Mouse (Mus musculus) embryonic facial prominence, embryonic 15.5 days (tissue): Measurements from ENCODE around the gene Nme9. TPM values are rescaled to one million over a fixed set of nuclear protein-coding genes. Genes with fewer than 3 reads are reported as not detected.

ENCODE experiments used
- ATAC-seq: fragments of 200-750 bp; cut with Nextera tagmentation; 2 replicates; pipeline ENCODE4 v1.8.0; 2017; ENCODE audit warnings: low read depth, moderate TSS enrichment; ENCODE audit not compliant: insufficient number of reproducible peaks, low FRiP score, low TSS enrichment
- H3K27ac ChIP-seq: fragments of 300-500 bp; sonication (generic); replicated peaks from 2 replicates; pipeline ENCODE4 v1.5.1; 2015; ENCODE audit warnings: mild to moderate bottlenecking, inconsistent platforms
- H3K27me3 ChIP-seq: fragments of 300-500 bp; sonication (generic); 2 replicates; pipeline ENCODE4 v1.6.1; 2015; ENCODE audit warnings: inconsistent platforms
- H3K36me3 ChIP-seq: fragments of 300-500 bp; sonication (generic); 2 replicates; pipeline ENCODE4 v1.6.1; 2015; ENCODE audit warnings: mild to moderate bottlenecking, inconsistent platforms
- H3K4me1 ChIP-seq: fragments of 300-500 bp; sonication (generic); 2 replicates; pipeline ENCODE4 v1.6.1; 2015; ENCODE audit warnings: inconsistent platforms
- H3K4me2 ChIP-seq: fragments of 300-500 bp; sonication (generic); replicated peaks from 2 replicates; pipeline ENCODE4 v1.6.1; 2015; ENCODE audit warnings: mild to moderate bottlenecking, inconsistent platforms
- H3K4me3 ChIP-seq: fragments of 300-500 bp; sonication (generic); replicated peaks from 2 replicates; pipeline ENCODE4 v1.5.1; 2015; ENCODE audit warnings: mild to moderate bottlenecking, inconsistent platforms
- H3K9ac ChIP-seq: fragments of 300-500 bp; sonication (generic); 2 replicates; pipeline ENCODE4 v1.6.1; 2015; ENCODE audit warnings: inconsistent platforms
- H3K9me3 ChIP-seq: fragments of 300-500 bp; sonication (generic); replicated peaks from 2 replicates; pipeline ENCODE4 v1.6.1; 2016; ENCODE audit warnings: inconsistent platforms
- WGBS: fragments of 180-500 bp; shearing (Covaris S2); methylation state at CpG from one replicate; pipeline ENCODE4 v1.1.7; 2015; 5-methylcytosine and 5-hydroxymethylcytosine counted together
- polyA plus RNA-seq: library from polyadenylated mRNA; unstranded; fragments of >200 nt; fragmentation: Nextera tagmentation; extraction: Ambion mirVana; gene quantifications from 2 replicates; pipeline ENCODE4 v1.2.1, GENCODE M21; 2015

Gene Nme9
- polyA plus RNA-seq, 1 experiment from 2014 or later, result 11.2 TPM

DNA sequence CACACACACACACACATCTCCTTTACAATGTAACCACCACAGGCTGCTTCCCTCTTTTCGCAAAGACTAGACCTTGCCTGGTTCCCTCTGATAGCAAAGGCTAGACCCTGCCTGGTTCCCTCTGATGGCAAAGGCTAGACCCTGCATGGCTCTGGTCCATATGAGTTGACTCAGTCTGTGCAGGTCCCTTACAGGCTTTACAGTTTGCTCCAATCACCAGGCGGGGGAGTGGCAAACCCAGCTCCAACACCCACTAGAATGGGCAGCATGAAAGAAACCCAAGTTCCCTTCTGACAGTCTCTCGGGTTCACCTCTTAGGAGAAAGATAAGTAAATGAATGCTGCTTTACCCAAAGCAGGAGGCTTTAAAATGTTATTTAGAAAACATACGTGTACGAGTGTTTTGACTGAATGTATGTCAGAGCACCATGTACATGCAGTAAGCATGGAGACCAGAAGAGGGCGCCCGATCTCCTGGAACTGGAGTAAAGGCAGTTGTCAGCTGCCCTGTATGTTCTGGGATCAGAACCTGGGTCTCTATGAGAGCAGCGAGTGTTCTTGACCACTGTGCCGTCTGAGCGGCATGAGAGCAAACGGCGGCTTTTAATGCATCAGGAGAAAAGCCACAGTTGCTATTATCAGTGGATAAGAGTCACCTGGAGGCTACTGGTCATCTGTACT lies 7.4 kb downstream of the Nme9 start:
- Histone ChIP-seq H3K27ac (no peak overlapping the region), H3K9me3 (no peaks in the 10 kb centered on the region), H3K9ac (no peak overlapping the region), H3K4me1 (no peaks in the 10 kb centered on the region), H3K36me3 (no peaks in the 10 kb centered on the region), H3K27me3 (no peaks in the 10 kb centered on the region), H3K4me3 (no peak overlapping the region), H3K4me2 (no peak overlapping the region)
- ATAC-seq, result no peak
- WGBS, result 40% methylated on average over 12 of the region's 12 CpGs

GRCm38 (mm10) chr9:99459730-99460129 lies 8.5 kb downstream of the Nme9 start:
- WGBS, result 89% methylated on average over 4 of the region's 4 CpGs
- no peaks in the 10 kb centered on the region for H3K27me3 ChIP-seq
- no peaks in the 10 kb centered on the region for H3K4me1 ChIP-seq
- H3K27ac ChIP-seq, result no peak overlapping the region
- no peak overlapping the region for H3K4me3 ChIP-seq
- no peaks in the 10 kb centered on the region for H3K9me3 ChIP-seq
- H3K4me2 ChIP-seq, result no peak overlapping the region
- no peak overlapping the region for H3K9ac ChIP-seq
- ATAC-seq, result no peak
- no peaks in the 10 kb centered on the region for H3K36me3 ChIP-seq

GRCm38 (mm10) chr9:99464876-99465275 lies 13.6 kb downstream of the Nme9 start:
- Histone ChIP-seq H3K27me3 (no peaks in the 10 kb centered on the region), H3K4me3 (no peak overlapping the region), H3K4me2 (no peak overlapping the region), H3K27ac (no peak overlapping the region), H3K36me3 (no peaks in the 10 kb centered on the region), H3K9ac (no peak overlapping the region), H3K4me1 (no peaks in the 10 kb centered on the region), H3K9me3 (no peaks in the 10 kb centered on the region)
- ATAC-seq, result no peak
- 75% methylated on average over 6 of the region's 6 CpGs for WGBS

DNA sequence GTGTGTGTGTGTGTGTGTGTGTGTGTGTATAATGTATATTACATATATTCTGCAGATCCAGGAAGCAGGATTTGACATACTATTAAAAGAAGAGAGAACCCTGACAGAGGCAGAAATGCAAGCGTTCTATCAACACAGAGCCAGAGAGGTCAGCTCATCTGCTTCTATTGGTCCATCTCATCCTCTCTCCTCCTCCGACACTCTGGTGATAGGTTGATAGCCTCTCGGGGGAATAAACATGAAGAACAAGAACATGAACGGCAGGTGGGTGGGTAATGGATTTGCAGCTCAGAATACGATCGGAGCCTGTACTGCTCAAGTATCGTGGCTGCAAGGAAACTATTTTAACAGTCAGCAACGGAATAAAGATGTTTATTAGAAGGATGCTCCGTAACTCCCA lies 17.3 kb downstream of the Nme9 start:
- WGBS, result 75% methylated on average over 9 of the region's 9 CpGs
- ATAC-seq, result no peak
- Histone ChIP-seq H3K36me3 (no peaks in the 10 kb centered on the region), H3K4me2 (no peak overlapping the region), H3K4me1 (no peaks in the 10 kb centered on the region), H3K9me3 (no peaks in the 10 kb centered on the region), H3K27ac (no peak overlapping the region), H3K9ac (no peak overlapping the region), H3K27me3 (no peaks in the 10 kb centered on the region), H3K4me3 (no peak overlapping the region)

DNA sequence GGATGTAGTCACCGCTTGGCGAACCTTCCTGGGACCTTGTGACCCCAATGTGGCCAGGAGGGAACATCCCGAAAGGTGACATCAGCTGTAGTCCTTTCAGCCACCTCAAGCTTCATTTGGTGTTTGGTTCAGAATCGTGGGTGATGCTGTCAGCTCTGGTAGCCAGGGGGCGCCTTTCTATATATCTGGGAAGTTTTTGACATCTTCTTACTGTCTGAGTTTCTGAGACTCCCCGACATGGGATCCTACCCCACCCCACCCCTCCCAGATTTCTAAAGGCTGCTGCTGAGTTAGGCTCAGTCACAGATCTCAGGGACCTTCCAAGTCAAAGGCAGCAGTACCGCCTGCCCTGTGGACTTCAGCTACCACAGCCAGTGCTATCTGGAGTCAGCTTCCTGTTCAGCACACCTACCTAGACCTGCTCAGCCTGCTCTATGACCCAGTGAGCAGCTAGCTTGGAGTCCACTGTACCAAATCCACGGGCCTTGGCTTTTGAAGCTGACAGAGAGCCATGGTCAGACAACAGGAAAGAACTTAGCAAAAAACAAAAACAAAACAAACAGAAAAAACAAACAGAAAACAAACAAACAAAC lies 18.5 kb downstream of the Nme9 start:
- WGBS, result 63% methylated on average over 8 of the region's 8 CpGs
- no peak overlapping the region for H3K4me3 ChIP-seq
- H3K4me2 ChIP-seq, result no peak overlapping the region
- H3K4me1 ChIP-seq, result no peaks in the 10 kb centered on the region
- H3K27ac ChIP-seq, result no peak overlapping the region
- H3K9me3 ChIP-seq, result no peaks in the 10 kb centered on the region
- no peak overlapping the region for H3K9ac ChIP-seq
- H3K27me3 ChIP-seq, result no peaks in the 10 kb centered on the region
- no peak for ATAC-seq
- no peaks in the 10 kb centered on the region for H3K36me3 ChIP-seq

GRCm38 (mm10) chr9:99470347-99471092 lies 19.2 kb downstream of the Nme9 start:
- Histone ChIP-seq H3K4me3 (no peak overlapping the region), H3K27me3 (no peaks in the 10 kb centered on the region), H3K4me1 (no peaks in the 10 kb centered on the region), H3K9ac (no peak overlapping the region), H3K9me3 (no peaks in the 10 kb centered on the region), H3K27ac (no peak overlapping the region), H3K4me2 (no peak overlapping the region), H3K36me3 (no peaks in the 10 kb centered on the region)
- ATAC-seq, result no peak
- WGBS, result 74% methylated on average over 16 of the region's 16 CpGs

DNA sequence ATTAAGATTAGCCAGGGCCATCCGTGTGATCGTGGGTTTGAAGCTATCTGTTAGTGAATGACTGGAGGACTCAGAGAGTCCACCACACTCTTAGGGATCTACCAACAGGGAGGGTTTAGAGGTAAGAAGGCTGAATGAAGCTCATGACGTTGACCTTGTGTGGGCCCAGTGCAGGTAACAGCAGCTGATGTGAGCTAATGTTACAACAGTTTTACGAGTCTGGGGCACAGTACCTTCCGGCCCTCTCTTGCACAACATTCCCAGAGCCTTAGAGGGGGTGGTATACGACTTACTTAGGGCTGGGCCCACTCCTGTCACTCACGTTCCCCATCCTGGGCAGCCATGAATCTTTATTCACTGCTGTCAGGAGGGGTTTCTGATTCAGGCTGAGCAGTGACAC lies 20.1 kb downstream of the Nme9 start:
- Histone ChIP-seq H3K36me3 (no peaks in the 10 kb centered on the region), H3K27ac (no peak overlapping the region), H3K9me3 (no peaks in the 10 kb centered on the region), H3K4me3 (no peak overlapping the region), H3K9ac (no peak overlapping the region), H3K4me2 (no peak overlapping the region), H3K4me1 (no peaks in the 10 kb centered on the region), H3K27me3 (no peaks in the 10 kb centered on the region)
- WGBS, result 82% methylated on average over 7 of the region's 7 CpGs
- no peak for ATAC-seq

DNA sequence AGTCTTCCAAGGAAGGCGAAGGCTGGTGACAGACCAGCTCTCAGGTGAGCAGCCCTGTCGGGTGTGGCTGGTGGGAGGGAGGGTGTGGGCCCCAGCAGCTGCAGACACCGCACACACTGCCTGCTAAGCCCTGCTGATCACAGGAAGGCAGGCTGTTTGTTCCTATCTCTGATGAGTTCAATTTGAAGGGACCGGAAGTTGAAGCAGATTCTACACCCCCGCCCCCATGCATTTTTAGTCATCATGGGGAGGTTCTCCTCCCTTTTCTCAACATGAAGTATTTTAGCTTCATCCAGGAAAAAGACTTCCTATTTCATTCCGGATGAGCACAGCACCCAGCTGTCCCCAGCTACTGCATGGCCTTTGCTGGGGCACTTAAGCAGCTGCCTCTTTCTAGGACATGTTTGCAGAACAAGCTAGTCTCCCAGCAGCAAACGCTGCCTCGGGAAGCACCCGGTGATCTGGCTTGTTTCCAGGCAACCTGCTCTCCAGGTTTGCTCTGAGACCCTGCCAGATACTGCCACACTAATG lies 28.0 kb downstream of the Nme9 start:
- ATAC-seq, result no peak
- no peak overlapping the region for H3K4me3 ChIP-seq

DNA sequence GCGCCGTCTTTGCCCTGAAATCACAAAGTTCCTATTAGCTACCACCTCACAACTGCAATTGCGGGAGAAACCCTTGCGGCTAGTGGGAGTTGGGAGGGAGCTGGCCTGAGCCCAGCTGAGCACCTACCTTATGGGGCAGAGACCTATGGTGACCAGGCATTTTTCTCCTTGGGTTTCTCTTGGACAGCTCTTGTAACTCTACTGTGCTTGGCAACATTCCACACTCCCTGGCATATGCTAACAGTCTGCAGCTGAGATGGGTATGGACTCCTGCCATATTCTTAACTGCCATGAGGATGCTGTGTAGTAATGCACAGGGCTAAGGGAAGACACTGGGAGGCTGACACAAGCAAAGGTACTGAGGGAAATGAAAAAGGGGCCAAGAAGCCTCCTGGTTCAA lies 29.5 kb downstream of the Nme9 start:
- no peak overlapping the region for H3K9ac ChIP-seq
- no peak overlapping the region for H3K4me3 ChIP-seq
- H3K36me3 ChIP-seq, result peaks cover 15% of the 10 kb centered on the region; the same call in 1 of the 2 replicates
- H3K4me1 ChIP-seq, result no peaks in the 10 kb centered on the region
- no peak overlapping the region for H3K27ac ChIP-seq
- H3K27me3 ChIP-seq, result no peaks in the 10 kb centered on the region
- H3K9me3 ChIP-seq, result no peaks in the 10 kb centered on the region
- no peak overlapping the region for H3K4me2 ChIP-seq
- no peak for ATAC-seq
- WGBS, result 90% methylated on average over 4 of the region's 4 CpGs

More for the DNA sequence above, 28.0 kb downstream of the Nme9 start:
- Histone ChIP-seq H3K4me1 (no peaks in the 10 kb centered on the region), H3K27me3 (no peaks in the 10 kb centered on the region), H3K9ac (no peak overlapping the region), H3K27ac (no peak overlapping the region), H3K4me2 (no peak overlapping the region), H3K9me3 (no peaks in the 10 kb centered on the region), H3K36me3 (peaks cover 13% of the 10 kb centered on the region; the same call in 1 of the 2 replicates)
- 63% methylated on average over 9 of the region's 9 CpGs for WGBS

DNA sequence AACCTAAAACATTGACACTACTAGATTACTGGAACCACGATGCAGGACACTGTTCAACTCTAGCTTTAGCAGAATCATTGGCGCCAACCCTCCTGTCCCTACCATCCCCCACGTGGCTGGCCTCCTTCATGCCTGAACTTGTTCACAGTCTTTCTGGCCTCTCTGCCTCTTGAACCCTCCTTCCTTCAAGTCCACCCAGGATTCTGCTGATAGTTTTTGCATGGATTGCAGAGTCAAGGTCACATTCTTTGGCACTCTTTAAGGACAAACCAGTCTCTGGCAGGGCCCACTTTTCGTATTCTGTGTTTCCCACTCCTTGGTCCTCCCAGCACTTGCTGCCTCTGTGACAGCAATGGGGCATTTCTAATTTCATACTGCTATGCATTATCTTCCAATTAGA lies 31.9 kb downstream of the Nme9 start:
- Histone ChIP-seq H3K9me3 (no peaks in the 10 kb centered on the region), H3K4me1 (no peaks in the 10 kb centered on the region), H3K4me3 (no peak overlapping the region), H3K9ac (no peak overlapping the region), H3K27ac (no peak overlapping the region), H3K27me3 (no peaks in the 10 kb centered on the region), H3K36me3 (peaks cover 36% of the 10 kb centered on the region), H3K4me2 (no peak overlapping the region)
- no peak for ATAC-seq
- WGBS, result 72% methylated on average over 4 of the region's 4 CpGs

GRCm38 (mm10) chr9:99484632-99485031 lies 33.4 kb downstream of the Nme9 start:
- H3K36me3 ChIP-seq, result peaks cover 43% of the 10 kb centered on the region
- H3K4me2 ChIP-seq, result no peak overlapping the region
- no peak overlapping the region for H3K27ac ChIP-seq
- no peak for ATAC-seq
- H3K27me3 ChIP-seq, result no peaks in the 10 kb centered on the region
- no peaks in the 10 kb centered on the region for H3K4me1 ChIP-seq
- H3K9ac ChIP-seq, result no peak overlapping the region
- H3K9me3 ChIP-seq, result no peaks in the 10 kb centered on the region
- H3K4me3 ChIP-seq, result no peak overlapping the region
